Mouse (Mus musculus) liver, postnatal 0 days (tissue): ENCODE data around the gene Ptpn13. TPM values are rescaled to one million over a fixed set of nuclear protein-coding genes. Genes with fewer than 3 reads are reported as not detected.

Experiments
- ATAC-seq: fragments of 200-750 bp; cut with Nextera tagmentation; 2 replicates; pipeline ENCODE4 v1.8.0; 2017; ENCODE audit warnings: mild to moderate bottlenecking, moderate library complexity
- DNase-seq: peaks from one replicate; pipeline ENCODE4 v3.0.0-alpha.2; 2016
- H3K27ac ChIP-seq: fragments of 300-500 bp; sonication (generic); 2 replicates; pipeline ENCODE4 v1.5.1; 2014; ENCODE audit warnings: antibody characterized with exemption, moderate library complexity, mild to moderate bottlenecking, low read depth
- H3K27me3 ChIP-seq: fragments of 300-500 bp; sonication (generic); 2 replicates; pipeline ENCODE4 v1.6.1; 2014; ENCODE audit warnings: low read length, control low read depth, mixed read lengths; ENCODE audit not compliant: insufficient read depth
- H3K36me3 ChIP-seq: fragments of 300-500 bp; sonication (generic); replicated peaks from 2 replicates; pipeline ENCODE4 v1.6.1; 2014; ENCODE audit warnings: mild to moderate bottlenecking, control low read depth, low read length, moderate library complexity, mixed read lengths; ENCODE audit not compliant: insufficient read depth
- H3K4me1 ChIP-seq: fragments of 300-500 bp; sonication (generic); 2 replicates; pipeline ENCODE4 v1.6.1; 2014; ENCODE audit warnings: antibody characterized with exemption, mild to moderate bottlenecking, control low read depth; ENCODE audit not compliant: insufficient read depth
- H3K4me2 ChIP-seq: fragments of 300-500 bp; sonication (generic); 2 replicates; pipeline ENCODE4 v1.6.1; 2014; ENCODE audit warnings: low read depth, mild to moderate bottlenecking, low read length, moderate library complexity, mixed read lengths
- H3K4me3 ChIP-seq: fragments of 300-500 bp; sonication (generic); 2 replicates; pipeline ENCODE4 v1.5.1; 2014; ENCODE audit warnings: low read depth, low read length
- H3K9ac ChIP-seq: fragments of 300-500 bp; sonication (generic); replicated peaks from 2 replicates; pipeline ENCODE4 v1.6.1; 2014; ENCODE audit warnings: mild to moderate bottlenecking, moderate library complexity
- H3K9me3 ChIP-seq: fragments of 300-500 bp; sonication (generic); 2 replicates; pipeline ENCODE4 v1.6.1; 2016; ENCODE audit warnings: mild to moderate bottlenecking, control low read depth, low read length, mixed read lengths
- CTCF ChIP-seq: sonication (generic); IDR thresholded peaks from 2 replicates; pipeline ENCODE4 v1.5.1; 2016; ENCODE audit warnings: antibody characterized with exemption, low read depth
- EP300 ChIP-seq: IDR thresholded peaks from 2 replicates; pipeline ENCODE4 v1.6.1; 2016; ENCODE audit warnings: antibody characterized with exemption, low read depth, mild to moderate bottlenecking
- WGBS: fragments of 180-500 bp; shearing (Covaris S2); extraction: QIAGEN DNeasy Blood & Tissue Kit; methylation state at CpG from one replicate; pipeline ENCODE4 v1.1.7; 2014; ENCODE audit not compliant: insufficient replicate concordance; 5-methylcytosine and 5-hydroxymethylcytosine counted together
- polyA plus RNA-seq: library from polyadenylated mRNA; unstranded; fragments of >200 nt; fragmentation: Nextera tagmentation; extraction: Ambion mirVana; gene quantifications from 2 replicates; pipeline ENCODE4 v1.2.1, GENCODE M21; 2015

Ptpn13 gene
- polyA plus RNA-seq, 1 experiment from 2014 or later = 0.38 TPM

GRCm38 (mm10) chr5:103540612-103541011 is 115.6 kb downstream of the Ptpn13 start:
- Histone ChIP-seq H3K9ac (no peak overlapping the region), H3K4me2 (no peak overlapping the region), H3K4me3 (no peak overlapping the region), H3K36me3 (no peaks in the 10 kb centered on the region), H3K9me3 (no peaks in the 10 kb centered on the region), H3K27ac (no peak overlapping the region), H3K27me3 (no peaks in the 10 kb centered on the region), H3K4me1 (no peaks in the 10 kb centered on the region)
- DNase-seq = no peak
- WGBS = 82% methylated on average over 6 of the region's 6 CpGs
- no peak for ATAC-seq
- TF ChIP-seq EP300 (no peak), CTCF (no peak)

DNA sequence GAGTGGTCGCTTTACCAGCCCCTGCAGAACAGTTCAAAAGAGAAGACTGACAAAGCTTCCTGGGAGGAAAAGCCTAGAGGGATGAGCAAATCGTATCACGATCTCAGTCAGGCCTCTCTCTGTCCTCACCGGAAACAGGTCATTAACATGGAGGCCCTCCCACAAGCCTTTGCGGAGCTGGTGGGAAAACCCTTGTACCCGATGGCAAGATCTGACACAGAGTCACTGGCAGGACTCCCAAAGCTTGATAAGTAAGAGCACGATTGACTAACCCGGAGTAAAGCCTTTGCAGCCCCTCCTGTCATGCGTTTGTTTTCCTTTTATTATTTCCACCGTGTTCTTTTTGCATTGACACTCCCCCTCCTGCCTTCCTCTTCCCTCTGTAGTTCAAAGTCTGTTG is 116.1 kb downstream of the Ptpn13 start:
- no peak overlapping the region for H3K9ac ChIP-seq
- no peak overlapping the region for H3K27ac ChIP-seq
- no peaks in the 10 kb centered on the region for H3K4me1 ChIP-seq
- ATAC-seq (no peak), DNase-seq (no peak)
- TF ChIP-seq EP300 (no peak), CTCF (no peak)
- H3K27me3 ChIP-seq = no peaks in the 10 kb centered on the region
- no peaks in the 10 kb centered on the region for H3K36me3 ChIP-seq
- WGBS = 61% methylated on average over 10 of the region's 10 CpGs
- no peaks in the 10 kb centered on the region for H3K9me3 ChIP-seq
- no peak overlapping the region for H3K4me3 ChIP-seq
- H3K4me2 ChIP-seq = no peak overlapping the region

- DNase-seq = no peak
- Histone ChIP-seq H3K4me2 (no peak overlapping the region), H3K27me3 (no peaks in the 10 kb centered on the region), H3K9ac (no peak overlapping the region), H3K9me3 (no peaks in the 10 kb centered on the region), H3K4me3 (no peak overlapping the region), H3K36me3 (no peaks in the 10 kb centered on the region), H3K4me1 (no peaks in the 10 kb centered on the region), H3K27ac (no peak overlapping the region)
- no peak for ATAC-seq
- no peak for TF ChIP-seq EP300
- TF ChIP-seq CTCF = no peak
- 71% methylated on average over 11 of the region's 11 CpGs for WGBS
Measured at GRCm38 (mm10) chr5:103541542-103541941, 116.5 kb downstream of the Ptpn13 start.

DNA sequence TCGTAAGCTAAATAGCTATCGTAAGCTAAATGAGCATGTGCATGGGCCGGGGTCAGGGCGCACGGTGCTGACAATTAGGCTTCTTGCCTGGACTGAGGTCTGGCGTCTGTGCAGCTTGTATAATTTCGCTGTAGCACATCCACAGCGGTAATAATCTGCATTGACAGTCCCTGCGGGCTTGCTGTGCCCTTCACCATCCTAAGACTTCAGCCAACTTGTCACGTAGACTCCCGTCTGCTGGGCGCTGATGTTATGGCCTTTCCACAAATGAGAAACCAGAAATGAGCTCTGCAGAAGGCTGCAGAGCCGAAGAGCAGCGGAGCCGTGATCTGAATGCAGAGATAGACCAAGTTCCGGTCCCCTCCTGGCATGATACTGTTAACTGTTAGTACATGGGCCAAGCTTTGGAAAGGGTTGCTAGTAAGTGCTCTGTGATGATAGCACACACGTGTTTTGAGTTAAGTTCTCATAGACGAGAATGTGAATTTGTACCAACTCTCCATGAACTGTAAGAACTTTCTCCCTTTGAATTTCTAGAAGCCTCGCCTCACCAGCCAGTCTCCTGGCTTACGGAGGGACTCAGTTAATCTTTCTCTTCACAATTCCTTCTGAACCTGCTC is 120.5 kb downstream of the Ptpn13 start:
- Histone ChIP-seq H3K4me1 (no peaks in the 10 kb centered on the region), H3K27me3 (no peaks in the 10 kb centered on the region), H3K9ac (no peak overlapping the region), H3K27ac (no peak overlapping the region), H3K36me3 (no peaks in the 10 kb centered on the region), H3K4me3 (no peak overlapping the region), H3K9me3 (no peaks in the 10 kb centered on the region), H3K4me2 (no peak overlapping the region)
- DNase-seq (no peak), ATAC-seq (no peak)
- WGBS = 84% methylated on average over 20 of the region's 20 CpGs
- TF ChIP-seq CTCF = no peak
- no peak for TF ChIP-seq EP300

GRCm38 (mm10) chr5:103554769-103555168 is 129.8 kb downstream of the Ptpn13 start:
- no peak overlapping the region for H3K27ac ChIP-seq
- H3K9me3 ChIP-seq = no peaks in the 10 kb centered on the region
- no peaks in the 10 kb centered on the region for H3K27me3 ChIP-seq
- H3K4me2 ChIP-seq = no peak overlapping the region
- no peak overlapping the region for H3K4me3 ChIP-seq
- no peak overlapping the region for H3K9ac ChIP-seq
- TF ChIP-seq CTCF = no peak
- no peak for TF ChIP-seq EP300
- WGBS = 89% methylated on average over 16 of the region's 16 CpGs
- DNase-seq (no peak), ATAC-seq (no peak)
- H3K36me3 ChIP-seq = no peaks in the 10 kb centered on the region
- no peaks in the 10 kb centered on the region for H3K4me1 ChIP-seq

DNA sequence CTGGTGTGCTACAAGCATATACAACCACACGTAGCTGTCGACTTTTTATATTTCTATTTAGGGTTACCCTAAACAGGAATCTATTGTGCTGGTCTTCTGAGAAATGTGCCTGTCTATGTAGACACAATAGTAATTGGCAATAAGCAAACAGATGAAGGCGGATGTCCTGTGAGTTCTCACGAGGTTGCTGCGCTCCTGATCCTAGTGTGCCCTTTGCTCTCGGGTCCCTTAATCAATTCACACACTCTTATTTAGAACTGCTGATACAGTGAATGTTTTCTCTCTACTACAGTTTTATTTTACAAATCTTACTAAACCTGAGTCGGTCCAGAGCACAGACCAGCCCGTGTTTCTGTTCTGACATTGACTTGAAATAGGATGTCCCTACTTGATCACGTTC is 135.6 kb downstream of the Ptpn13 start:
- 79% methylated on average over 9 of the region's 9 CpGs for WGBS
- no peak for TF ChIP-seq EP300
- no peak for TF ChIP-seq CTCF
- Histone ChIP-seq H3K4me1 (no peaks in the 10 kb centered on the region), H3K4me3 (no peak overlapping the region), H3K27me3 (no peaks in the 10 kb centered on the region), H3K4me2 (no peak overlapping the region), H3K9me3 (no peaks in the 10 kb centered on the region), H3K9ac (no peak overlapping the region), H3K36me3 (no peaks in the 10 kb centered on the region), H3K27ac (no peak overlapping the region)
- DNase-seq (no peak), ATAC-seq (no peak)

DNA sequence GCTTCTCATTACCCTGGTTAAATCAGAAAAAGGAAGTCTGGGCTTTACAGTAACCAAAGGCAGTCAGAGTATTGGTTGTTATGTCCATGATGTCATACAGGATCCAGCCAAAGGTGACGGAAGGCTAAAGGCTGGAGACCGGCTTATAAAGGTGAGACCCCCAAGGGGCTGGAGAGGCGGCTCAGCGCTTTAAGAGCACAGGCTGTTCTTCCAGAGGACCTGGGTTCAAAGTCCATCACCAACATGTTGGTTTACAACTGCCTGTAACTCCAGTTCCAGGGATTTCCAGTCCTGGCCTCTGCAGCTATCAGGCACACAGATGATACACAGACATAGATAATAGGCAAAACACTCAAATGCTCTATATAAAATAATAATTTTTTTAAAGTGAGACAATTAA is 143.0 kb downstream of the Ptpn13 start:
- no peak overlapping the region for H3K4me2 ChIP-seq
- H3K9ac ChIP-seq = no peak overlapping the region
- H3K4me1 ChIP-seq = no peaks in the 10 kb centered on the region
- H3K27me3 ChIP-seq = no peaks in the 10 kb centered on the region
- H3K4me3 ChIP-seq = no peak overlapping the region
- H3K36me3 ChIP-seq = no peaks in the 10 kb centered on the region
- TF ChIP-seq EP300 (no peak), CTCF (no peak)
- H3K9me3 ChIP-seq = no peaks in the 10 kb centered on the region
- 73% methylated on average over 4 of the region's 4 CpGs for WGBS
- H3K27ac ChIP-seq = no peak overlapping the region
- ATAC-seq (no peak), DNase-seq (no peak)
